ENCODE assay signal across 35 mouse cellular contexts in genomic region chr13:97230101-97230500, GRCm38 (mm10).
"Had no signal": no experiment of that assay in that cellular context is flagged by ENCODE, and none has a peak within 500 bp of the region (broad histone marks: within the 10 kb centered on the region; RNA-seq: fewer than 3 reads in every experiment).

No protein-coding gene starts in this region.

- H3K4me1 ChIP-seq: heart, embryonic 15.5 days; hindbrain, embryonic 12.5 days had no signal

- DNase-seq: heart, postnatal 10 days; heart, postnatal 14 days; heart, postnatal 36 days; heart, postnatal 4 days; kidney, adult 11 months; kidney, adult 18-20 months; kidney, adult 2 months; kidney, adult 8-10 months; kidney, adult 9 months; kidney, postnatal 10 days; kidney, postnatal 14 days; kidney, postnatal 25 days; kidney, postnatal 36 days; kidney, postnatal 4 days; layer of hippocampus, adult 9-11 months; layer of hippocampus, postnatal 36 days had no signal

- H3K27ac ChIP-seq: heart, embryonic 10.5 days; heart, embryonic 13.5 days; heart, embryonic 15.5 days; hindbrain, embryonic 10.5 days; hindbrain, embryonic 12.5 days; hindbrain, embryonic 13.5 days; hindbrain, embryonic 14.5 days; hindbrain, embryonic 15.5 days; hindbrain, postnatal 0 days; intestine, embryonic 15.5 days; kidney, embryonic 15.5 days; kidney, postnatal 0 days; layer of hippocampus, adult 2 months had no signal

- ATAC-seq: hindbrain, embryonic 16.5 days; hindbrain, postnatal 0 days; inflammation-experienced regulatory T-cells, adult 6 months; intestine, embryonic 15.5 days; intestine, embryonic 16.5 days; intestine, postnatal 0 days had no signal

- H3K27me3 ChIP-seq: heart, embryonic 12.5 days; heart, embryonic 13.5 days; heart, embryonic 15.5 days; hindbrain, embryonic 12.5 days; hindbrain, embryonic 13.5 days; hindbrain, embryonic 15.5 days; intestine, embryonic 15.5 days; kidney, embryonic 15.5 days had no signal

- H3K4me2 ChIP-seq: heart, embryonic 11.5 days; heart, embryonic 12.5 days; heart, embryonic 13.5 days; heart, embryonic 15.5 days; hindbrain, embryonic 12.5 days; hindbrain, embryonic 13.5 days; hindbrain, embryonic 14.5 days; hindbrain, embryonic 15.5 days; intestine, embryonic 15.5 days; kidney, embryonic 15.5 days had no signal

- H3K36me3 ChIP-seq: heart, embryonic 10.5 days; heart, embryonic 12.5 days; heart, embryonic 13.5 days; heart, embryonic 15.5 days; hindbrain, embryonic 10.5 days; hindbrain, embryonic 12.5 days; hindbrain, embryonic 13.5 days; hindbrain, embryonic 15.5 days; intestine, embryonic 15.5 days; kidney, embryonic 15.5 days had no signal

- H3K4me3 ChIP-seq: heart, embryonic 10.5 days; heart, embryonic 12.5 days; heart, embryonic 13.5 days; heart, embryonic 15.5 days; hindbrain, embryonic 10.5 days; hindbrain, embryonic 12.5 days; hindbrain, embryonic 13.5 days; hindbrain, embryonic 15.5 days; intestine, embryonic 15.5 days; kidney, embryonic 15.5 days; layer of hippocampus, adult 2 months had no signal

- H3K9me3 ChIP-seq: heart, embryonic 15.5 days; hindbrain, embryonic 12.5 days; hindbrain, embryonic 13.5 days; hindbrain, embryonic 15.5 days; intestine, embryonic 15.5 days; kidney, embryonic 15.5 days had no signal

- H3K9ac ChIP-seq: heart, embryonic 12.5 days; heart, embryonic 13.5 days; heart, embryonic 15.5 days; hindbrain, embryonic 12.5 days; hindbrain, embryonic 13.5 days; hindbrain, embryonic 14.5 days; hindbrain, embryonic 15.5 days; intestine, embryonic 15.5 days; kidney, embryonic 15.5 days had no signal
